ENCODE assay signal across 8 mouse cellular contexts in genomic region chr5:92082821-92083401, GRCm38 (mm10). TPM values are rescaled to one million over a fixed set of nuclear protein-coding genes. Genes with fewer than 3 reads are reported as not detected.
DNase-seq lines count a peak whose midpoint lies in the region; ATAC-seq and TF ChIP-seq lines count a peak whose summit lies in the region.

No protein-coding gene starts in this region.

- H3K4me1 ChIP-seq in ES-E14 (ENCODE audit: control insufficient read depth in 2 of 2, insufficient read depth in 2 of 2, low read length in 2 of 2, poor library complexity in 1 of 2): peaks cover 4 to 14% of the 10 kb centered on the region in 2 experiments; a peak in 3 of 4 replicates
- H3K4me1 ChIP-seq in forebrain, embryonic 12.5 days: peaks cover 25% of the 10 kb centered on the region

- peak overlapping the region; percentile 91 to 94 for H3K4me3 ChIP-seq in ES-E14 (ENCODE audit: insufficient read depth in 1 of 2, low read depth in 1 of 2, low read length in 2 of 2, poor library complexity in 1 of 2, severe bottlenecking in 1 of 2)
- H3K4me3 ChIP-seq in forebrain, embryonic 12.5 days (replicated peaks): peak overlapping the region; percentile 90

- in situ Hi-C loops in ES-E14 (cut with MboI; ENCODE audit: low sequenced_read_pairs in 2 of 2, unreplicated experiment in 2 of 2): no loop called here

- no peaks in the 10 kb centered on the region for H3K9me3 ChIP-seq in ES-E14 (ENCODE audit: control insufficient read depth, insufficient read depth, low read depth, low read length)
- H3K9me3 ChIP-seq in forebrain, embryonic 12.5 days: no peaks in the 10 kb centered on the region

- DNase-seq in ES-E14 (ENCODE audit: low read depth, low spot score): no peak
- peak; percentile 72 to 88 for DNase-seq in adrenal gland, postnatal 36 days
- DNase-seq in heart, postnatal 36 days: peak; percentile 68 to 79
- DNase-seq in layer of hippocampus, adult 9-11 months: peak; percentile 66
- DNase-seq in lung, postnatal 25 days (ENCODE audit: low spot score): peak; percentile 61
- DNase-seq in right cerebral cortex, adult 2 months (ENCODE audit: low spot score in 2 of 2): peak; percentile 58 to 63
- DNase-seq in urinary bladder, postnatal 25 days (ENCODE audit: low spot score): peak; percentile 69

- ATAC-seq in forebrain, embryonic 12.5 days (ENCODE audit: low FRiP score): peak; percentile 73

- peak overlapping the region; percentile 74 for H3K4me2 ChIP-seq in forebrain, embryonic 12.5 days

- WGBS in forebrain, embryonic 12.5 days: under 1% methylated on average over 55 of the region's 55 CpGs

- peak overlapping the region; percentile 88 for H3K9ac ChIP-seq in ES-E14 (ENCODE audit: insufficient read depth, low read depth, low read length, poor library complexity, severe bottlenecking)
- H3K9ac ChIP-seq in forebrain, embryonic 12.5 days: peak overlapping the region; percentile 94

- no peaks in the 10 kb centered on the region for H3K27me3 ChIP-seq in forebrain, embryonic 12.5 days

- H3K36me3 ChIP-seq in ES-E14 (ENCODE audit: control insufficient read depth, insufficient read depth, low read length, poor library complexity, severe bottlenecking): no peaks in the 10 kb centered on the region
- no peaks in the 10 kb centered on the region for H3K36me3 ChIP-seq in forebrain, embryonic 12.5 days (replicated peaks)

- intact Hi-C loops in heart, postnatal 36 days (cut with DNase I): loop anchor here (2.0 to 10.0 kb wide), 4 partner anchors 36 to 302 kb away; partner anchors contain the start of genes Cdkl2 and Rchy1

- H3K27ac ChIP-seq in ES-E14 (ENCODE audit: insufficient read depth, low read depth, low read length, poor library complexity, severe bottlenecking): peak overlapping the region; percentile 92
- peak overlapping the region; percentile 99 for H3K27ac ChIP-seq in forebrain, embryonic 12.5 days

TF ChIP-seq in ES-E14, 5 proteins besides CTCF, POLR2A, EP300 and RAD21:
- TF ChIP-seq ZC3H11A (IDR thresholded peaks at IDR 0.05; ENCODE audit: borderline replicate concordance, low read depth, low read length) (no peak), MAFK (IDR thresholded peaks at IDR 0.05; ENCODE audit: insufficient read depth, low read depth, low read length) (no peak), CHD2 (IDR thresholded peaks at IDR 0.05; ENCODE audit: low read depth, low read length) (no peak), ZNF384 (IDR thresholded peaks at IDR 0.05; ENCODE audit: low read depth, low read length) (no peak)

RNA-seq across cellular contexts. Expression of gene G3bp2, which starts 0.6 kb away (rescaled TPM):
- 246 and 266 TPM in 2 replicates for total RNA-seq in ES-E14 (2012; rRNA removed)
- total RNA-seq in adrenal gland, postnatal 36 days (2021): 100 to 1,000 TPM; 139 to 142 TPM
- 305 and 322 TPM in 2 replicates for polyA plus RNA-seq in forebrain, embryonic 12.5 days (2016; fragmentation: Nextera tagmentation; extraction: Ambion mirVana)
- total RNA-seq in heart, postnatal 36 days (2021): 10 to 100 TPM; 59.1 to 61.2 TPM

RNA-seq across cellular contexts. Expression of gene Cdkl2, which starts 39.2 kb away (rescaled TPM):
- 5.0 and 6.4 TPM in 2 replicates for total RNA-seq in ES-E14 (2012; rRNA removed)
- 1 to 10 TPM; 4.9 to 6.5 TPM for total RNA-seq in adrenal gland, postnatal 36 days (2021)
- polyA plus RNA-seq in forebrain, embryonic 12.5 days (2016; fragmentation: Nextera tagmentation; extraction: Ambion mirVana): 0.77 and 0.88 TPM in 2 replicates
- total RNA-seq in heart, postnatal 36 days (2021): 1 to 10 TPM; 3.6 to 3.7 TPM

RNA-seq across cellular contexts. Expression of gene Uso1, which starts 54.8 kb away (rescaled TPM):
- total RNA-seq in ES-E14 (2012; rRNA removed): 40.7 and 51.6 TPM in 2 replicates
- 100 to 1,000 TPM in 1 of 2 experiments, 10 to 100 TPM in 1; 93.3 to 104 TPM for total RNA-seq in adrenal gland, postnatal 36 days (2021)
- 48.1 and 51.2 TPM in 2 replicates for polyA plus RNA-seq in forebrain, embryonic 12.5 days (2016; fragmentation: Nextera tagmentation; extraction: Ambion mirVana)
- 10 to 100 TPM; 38.7 to 40.2 TPM for total RNA-seq in heart, postnatal 36 days (2021)
